Mouse (Mus musculus): ENCODE data around the gene Chaf1a. TPM values are rescaled to one million over a fixed set of nuclear protein-coding genes. Genes with fewer than 3 reads are reported as not detected.
"Not testable (repeated sequence)": the region's sequence is repeated elsewhere in the genome, so short reads cannot be mapped to it uniquely, and the experiment has no call there.

The Chaf1a gene
- polyA plus RNA-seq, 1 experiment = 70.3 TPM

DNA sequence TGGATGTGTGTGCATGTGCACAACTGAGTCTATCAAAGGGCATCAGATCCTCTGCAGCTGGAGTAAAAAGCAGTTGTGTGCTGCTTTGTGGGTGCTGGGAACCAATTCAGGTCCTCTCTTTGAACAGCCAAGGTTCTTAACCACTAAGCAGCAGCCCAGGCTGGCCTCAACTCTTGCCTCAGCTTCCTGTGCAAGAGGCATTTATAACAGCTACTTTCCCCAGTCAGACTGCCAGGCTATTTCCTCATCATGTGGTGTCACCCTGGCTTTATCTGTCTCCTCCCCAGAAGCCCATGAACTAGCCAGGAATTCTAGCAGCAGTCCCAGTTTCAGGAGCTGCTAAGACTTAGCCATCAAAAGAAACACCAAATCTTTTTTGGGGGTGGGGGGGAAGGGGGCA is 26.2 kb downstream of the Chaf1a start:
- Histone ChIP-seq H3K27me3 (ENCODE audit: control insufficient read depth, insufficient read depth, low read length) (no peaks in the 10 kb centered on the region), H3K4me3 (ENCODE audit: control insufficient read depth, low read depth, low read length) (no peak overlapping the region), H3K27ac (ENCODE audit: control insufficient read depth, insufficient read depth, low read depth, low read length) (no peak overlapping the region), H3K4me1 (ENCODE audit: control insufficient read depth, insufficient read depth, low read length) (no peaks in the 10 kb centered on the region), H3K36me3 (ENCODE audit: control insufficient read depth, insufficient read depth, low read length) (no peaks in the 10 kb centered on the region; the same call in 1 of the 2 replicates)
- TF ChIP-seq CTCF (IDR thresholded peaks at IDR 0.05; ENCODE audit: control insufficient read depth, insufficient read depth, insufficient replicate concordance, low read depth, low read length) (no peak), POLR2A (IDR thresholded peaks at IDR 0.05; ENCODE audit: control insufficient read depth, low read depth, low read length) (no peak)

DNA sequence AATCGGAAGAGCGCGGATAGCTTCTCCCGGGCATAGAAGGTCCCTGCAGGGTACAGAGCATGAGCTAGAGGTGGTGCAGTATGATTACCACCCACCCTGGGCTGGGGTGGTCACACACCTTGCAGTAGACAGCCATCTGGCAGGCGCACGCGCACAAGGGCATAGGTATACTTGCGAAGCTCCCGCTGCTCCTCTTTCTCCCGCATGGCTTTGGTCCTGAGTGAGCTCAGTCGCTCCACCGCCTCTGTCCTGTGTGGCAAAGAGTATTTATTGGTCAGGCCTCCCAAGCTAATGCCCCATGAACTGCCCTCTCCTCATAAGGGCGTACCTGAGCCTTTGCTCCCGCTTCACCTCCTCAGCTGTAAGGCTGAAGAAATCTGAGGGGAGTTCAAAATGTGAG is 28.8 kb downstream of the Chaf1a start:
- peaks cover 2% of the 10 kb centered on the region; the same call in 1 of the 2 replicates for H3K4me1 ChIP-seq (ENCODE audit: control insufficient read depth, insufficient read depth, low read length)
- no peaks in the 10 kb centered on the region for H3K27me3 ChIP-seq (ENCODE audit: control insufficient read depth, insufficient read depth, low read length)
- no peak for TF ChIP-seq POLR2A (IDR thresholded peaks at IDR 0.05; ENCODE audit: control insufficient read depth, low read depth, low read length)
- no peak for TF ChIP-seq CTCF (IDR thresholded peaks at IDR 0.05; ENCODE audit: control insufficient read depth, insufficient read depth, insufficient replicate concordance, low read depth, low read length)
- peaks cover 2% of the 10 kb centered on the region; the same call in 1 of the 2 replicates for H3K36me3 ChIP-seq (ENCODE audit: control insufficient read depth, insufficient read depth, low read length)
- H3K4me3 ChIP-seq (ENCODE audit: control insufficient read depth, low read depth, low read length) = no peak overlapping the region
- no peak overlapping the region for H3K27ac ChIP-seq (ENCODE audit: control insufficient read depth, insufficient read depth, low read depth, low read length)

DNA sequence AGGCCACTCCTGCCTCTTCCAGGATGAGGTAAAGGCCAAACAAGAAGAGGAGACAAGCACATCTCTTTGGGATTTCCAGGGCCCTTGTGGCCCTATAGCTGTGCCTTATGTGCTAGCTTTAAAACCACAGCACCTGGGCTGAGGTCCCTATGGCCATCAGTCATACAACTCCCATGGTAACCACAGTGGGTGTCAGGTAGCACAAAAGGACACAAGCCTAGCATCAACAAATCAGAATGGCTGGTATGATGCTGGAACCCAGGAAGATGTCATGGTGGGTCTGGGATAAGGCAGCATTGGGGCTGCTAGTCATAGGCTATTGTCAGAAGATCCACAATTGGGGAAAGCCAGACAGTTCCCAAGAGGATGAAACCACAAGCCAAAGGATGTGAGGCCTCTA is 30.9 kb downstream of the Chaf1a start:
- H3K4me3 ChIP-seq (ENCODE audit: control insufficient read depth, low read depth, low read length) = no peak overlapping the region
- TF ChIP-seq CTCF (IDR thresholded peaks at IDR 0.05; ENCODE audit: control insufficient read depth, insufficient read depth, insufficient replicate concordance, low read depth, low read length) (no peak), POLR2A (IDR thresholded peaks at IDR 0.05; ENCODE audit: control insufficient read depth, low read depth, low read length) (no peak)
- H3K27ac ChIP-seq (ENCODE audit: control insufficient read depth, insufficient read depth, low read depth, low read length) = no peak overlapping the region
- peaks cover 2% of the 10 kb centered on the region for H3K4me1 ChIP-seq (ENCODE audit: control insufficient read depth, insufficient read depth, low read length)
- H3K36me3 ChIP-seq (ENCODE audit: control insufficient read depth, insufficient read depth, low read length) = peaks cover 2% of the 10 kb centered on the region; the same call in 1 of the 2 replicates
- H3K27me3 ChIP-seq (ENCODE audit: control insufficient read depth, insufficient read depth, low read length) = no peaks in the 10 kb centered on the region

DNA sequence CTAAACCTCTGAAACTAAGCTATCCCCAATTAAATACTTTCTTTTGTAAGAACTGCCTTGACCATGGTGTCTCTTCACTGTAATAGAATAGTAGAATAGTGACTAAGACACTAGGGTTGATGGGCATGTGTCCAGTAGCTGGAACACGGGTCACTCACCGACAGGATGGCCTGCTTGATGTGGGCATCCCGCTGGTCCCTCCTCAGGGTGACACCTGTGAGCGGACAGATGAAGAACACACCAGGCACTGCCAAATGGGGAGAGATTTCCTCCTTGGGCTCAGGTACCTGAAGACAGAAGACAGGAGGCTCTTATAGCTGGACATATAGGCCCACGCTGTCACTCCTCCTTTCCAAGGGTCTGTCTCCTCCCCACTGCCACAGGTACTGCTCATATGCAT is 32.0 kb downstream of the Chaf1a start:
- no peak overlapping the region; the same call in 1 of the 2 replicates for H3K4me3 ChIP-seq (ENCODE audit: control insufficient read depth, low read depth, low read length)
- no peaks in the 10 kb centered on the region for H3K27me3 ChIP-seq (ENCODE audit: control insufficient read depth, insufficient read depth, low read length)
- peaks cover 2% of the 10 kb centered on the region; the same call in 1 of the 2 replicates for H3K36me3 ChIP-seq (ENCODE audit: control insufficient read depth, insufficient read depth, low read length)
- H3K27ac ChIP-seq (ENCODE audit: control insufficient read depth, insufficient read depth, low read depth, low read length) = no peak overlapping the region
- no peak for TF ChIP-seq CTCF (IDR thresholded peaks at IDR 0.05; ENCODE audit: control insufficient read depth, insufficient read depth, insufficient replicate concordance, low read depth, low read length)
- no peak for TF ChIP-seq POLR2A (IDR thresholded peaks at IDR 0.05; ENCODE audit: control insufficient read depth, low read depth, low read length)
- H3K4me1 ChIP-seq (ENCODE audit: control insufficient read depth, insufficient read depth, low read length) = peaks cover 2% of the 10 kb centered on the region

DNA sequence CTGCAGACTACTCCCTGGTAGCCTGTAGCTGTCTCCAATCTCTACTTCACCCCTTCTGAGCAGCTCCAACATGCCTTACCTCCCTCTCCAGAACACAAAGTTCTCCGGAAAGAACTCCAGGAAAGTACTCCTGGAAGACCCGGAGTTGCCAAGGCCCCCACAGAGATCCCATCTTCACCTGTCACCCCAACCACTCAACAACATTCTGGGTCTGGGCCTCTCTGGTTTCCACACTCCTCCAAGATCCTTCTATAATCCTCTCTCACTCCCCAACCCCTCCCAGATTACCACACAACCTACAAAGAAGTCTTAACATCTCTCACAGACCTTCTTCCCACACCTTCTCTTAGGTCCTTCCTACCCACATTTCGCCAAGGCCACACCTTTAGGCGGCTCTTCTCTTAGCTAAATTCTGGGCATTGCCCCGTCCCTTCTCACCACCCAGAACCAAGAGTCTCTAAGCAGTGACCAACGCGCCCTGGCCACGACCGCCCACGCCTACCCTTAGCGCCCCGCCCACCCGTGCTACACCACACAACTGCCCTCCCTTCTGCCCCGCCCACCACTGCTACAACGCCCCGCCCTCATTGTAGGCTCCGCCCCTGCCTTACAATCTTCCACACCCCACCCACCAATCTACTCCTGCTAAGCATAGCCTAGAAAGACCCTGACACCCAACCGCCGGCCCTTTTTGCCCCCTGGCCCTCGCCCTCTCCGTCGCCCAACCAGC is 34.0 kb downstream of the Chaf1a start:
- Histone ChIP-seq H3K27ac (ENCODE audit: control insufficient read depth, insufficient read depth, low read depth, low read length) (peak overlapping the region; percentile 99), H3K4me3 (ENCODE audit: control insufficient read depth, low read depth, low read length) (peak overlapping the region; percentile 95), H3K27me3 (ENCODE audit: control insufficient read depth, insufficient read depth, low read length) (no peaks in the 10 kb centered on the region), H3K36me3 (ENCODE audit: control insufficient read depth, insufficient read depth, low read length) (peaks cover 2% of the 10 kb centered on the region; the same call in 1 of the 2 replicates), H3K4me1 (ENCODE audit: control insufficient read depth, insufficient read depth, low read length) (peaks cover 2% of the 10 kb centered on the region)
- TF ChIP-seq CTCF (IDR thresholded peaks at IDR 0.05; ENCODE audit: control insufficient read depth, insufficient read depth, insufficient replicate concordance, low read depth, low read length) = no peak
- no peak; the same call in 1 of the 2 replicates for TF ChIP-seq POLR2A (IDR thresholded peaks at IDR 0.05; ENCODE audit: control insufficient read depth, low read depth, low read length)

DNA sequence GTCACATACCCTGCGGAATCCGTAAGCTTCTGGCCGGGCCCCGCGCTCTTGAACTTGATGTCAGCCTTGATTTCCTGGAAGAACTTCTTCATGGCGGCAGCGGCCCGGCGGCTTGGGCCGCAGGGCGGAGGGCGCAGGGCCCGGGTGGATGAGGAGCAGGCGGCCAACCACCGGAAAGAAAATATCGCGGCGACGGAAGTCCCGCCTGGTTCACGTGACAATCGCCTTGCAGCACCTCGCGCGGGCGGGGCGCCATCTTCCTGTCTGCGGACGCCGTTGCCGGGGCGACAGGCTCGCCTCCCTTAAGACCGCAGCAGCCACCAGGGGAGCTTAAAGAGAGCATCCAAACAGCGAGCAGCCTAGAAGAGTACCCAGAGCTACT is 34.6 kb downstream of the Chaf1a start, which contains the start of gene Ubxn6:
Gene Ubxn6 (minus strand): TSS at position 202 of the 382 bp plus-strand sequence.
- peaks cover 2% of the 10 kb centered on the region for H3K4me1 ChIP-seq (ENCODE audit: control insufficient read depth, insufficient read depth, low read length)
- peaks cover 2% of the 10 kb centered on the region; the same call in 1 of the 2 replicates for H3K36me3 ChIP-seq (ENCODE audit: control insufficient read depth, insufficient read depth, low read length)
- peak within 1 kb of the TSS; percentile 99 for H3K27ac ChIP-seq (ENCODE audit: control insufficient read depth, insufficient read depth, low read depth, low read length)
- no peak for TF ChIP-seq CTCF (IDR thresholded peaks at IDR 0.05; ENCODE audit: control insufficient read depth, insufficient read depth, insufficient replicate concordance, low read depth, low read length)
- peak; percentile 60 for TF ChIP-seq POLR2A (IDR thresholded peaks at IDR 0.05; ENCODE audit: control insufficient read depth, low read depth, low read length)
- peak within 1 kb of the TSS; percentile 95 for H3K4me3 ChIP-seq (ENCODE audit: control insufficient read depth, low read depth, low read length)
- no peaks in the 10 kb centered on the region for H3K27me3 ChIP-seq (ENCODE audit: control insufficient read depth, insufficient read depth, low read length)

DNA sequence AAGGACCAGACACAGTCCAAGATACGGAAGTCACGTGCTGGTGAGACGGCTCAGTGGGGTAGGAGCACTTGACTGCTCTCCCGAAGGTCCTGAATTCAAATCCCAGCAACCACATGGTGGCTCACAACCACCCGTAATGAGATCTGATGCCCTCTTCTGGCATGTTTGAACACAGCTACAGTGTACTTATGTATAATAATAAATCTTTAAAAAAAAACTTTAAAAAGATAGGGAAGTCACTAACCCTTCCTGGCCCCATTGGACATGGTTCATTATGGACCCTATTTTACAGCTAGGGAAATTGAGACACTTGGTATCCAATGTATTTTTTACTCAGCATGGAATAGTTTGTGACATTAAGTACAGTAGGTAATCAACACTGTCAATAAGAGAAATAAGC is 37.3 kb downstream of the Chaf1a start:
- peaks cover 13% of the 10 kb centered on the region for H3K4me1 ChIP-seq (ENCODE audit: control insufficient read depth, insufficient read depth, low read length)
- no peaks in the 10 kb centered on the region for H3K27me3 ChIP-seq (ENCODE audit: control insufficient read depth, insufficient read depth, low read length)
- H3K27ac ChIP-seq (ENCODE audit: control insufficient read depth, insufficient read depth, low read depth, low read length) = no peak overlapping the region
- H3K4me3 ChIP-seq (ENCODE audit: control insufficient read depth, low read depth, low read length) = peak overlapping the region; percentile 61
- no peak for TF ChIP-seq POLR2A (IDR thresholded peaks at IDR 0.05; ENCODE audit: control insufficient read depth, low read depth, low read length)
- no peak for TF ChIP-seq CTCF (IDR thresholded peaks at IDR 0.05; ENCODE audit: control insufficient read depth, insufficient read depth, insufficient replicate concordance, low read depth, low read length)
- H3K36me3 ChIP-seq (ENCODE audit: control insufficient read depth, insufficient read depth, low read length) = peaks cover 4% of the 10 kb centered on the region; the same call in 1 of the 2 replicates

DNA sequence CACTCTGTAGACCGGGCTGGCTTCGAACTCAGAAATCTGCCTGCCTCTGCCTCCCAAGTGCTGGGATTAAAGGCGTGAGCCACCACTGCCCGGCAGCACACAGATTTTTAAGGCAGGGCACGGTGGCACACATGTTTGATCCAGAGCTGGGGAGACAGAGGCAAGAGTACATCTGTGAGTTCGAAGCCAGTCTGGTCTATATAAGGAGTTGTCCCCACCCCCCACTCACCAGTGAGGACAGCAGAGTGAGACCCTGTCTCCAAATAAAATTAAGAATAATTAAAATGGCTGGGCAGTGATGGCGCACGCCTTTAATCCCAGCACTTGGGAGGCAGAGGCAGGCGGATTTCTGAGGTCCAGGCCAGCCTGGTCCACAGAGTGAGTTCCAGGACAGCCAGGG is 38.1 kb downstream of the Chaf1a start:
- H3K27me3 ChIP-seq (ENCODE audit: control insufficient read depth, insufficient read depth, low read length); H3K36me3 ChIP-seq (ENCODE audit: control insufficient read depth, insufficient read depth, low read length): not testable (repeated sequence)
- H3K4me1 ChIP-seq (ENCODE audit: control insufficient read depth, insufficient read depth, low read length) = peaks cover 13% of the 10 kb centered on the region
- peak overlapping the region; percentile 100 for H3K4me3 ChIP-seq (ENCODE audit: control insufficient read depth, low read depth, low read length)
- H3K27ac ChIP-seq (ENCODE audit: control insufficient read depth, insufficient read depth, low read depth, low read length) = peak overlapping the region; percentile 60; the same call in 1 of the 2 replicates

Measured in testis, adult 2 months (tissue).